Mouse (Mus musculus) CD4-positive naive resting alpha-beta T cell, adult 76 days (primary cell): ENCODE results near the gene Krt10. TPM values are rescaled to one million over a fixed set of nuclear protein-coding genes. Genes with fewer than 3 reads are reported as not detected.

ENCODE experiments used
- total RNA-seq: library from RNA; stranded (reverse); gene quantifications from one replicate; pipeline ENCODE4 v1.2.4, GENCODE M21; 2023

Gene Krt10
- 4.6 TPM for total RNA-seq

GRCm38 (mm10) chr11:99389264-99389663 lies at the start of gene Krt10:
TSS of gene Krt10 (minus strand) at chr11:99389364.

GRCm38 (mm10) chr11:99437972-99438371 lies 48.8 kb upstream of the Krt10 start, which contains the start of gene Krt20:
TSS of gene Krt20 (minus strand) at chr11:99438150.

GRCm38 (mm10) chr11:99422159-99422558 lies 33.0 kb upstream of the Krt10 start, which contains the start of gene Krt12:
TSS of gene Krt12 (minus strand) at chr11:99422259.

GRCm38 (mm10) chr11:99374803-99375202 lies 14.4 kb downstream of the Krt10 start, which contains the start of gene Krt28:
TSS of gene Krt28 (minus strand) at chr11:99374903.

GRCm38 (mm10) chr11:99351004-99351403 lies 38.2 kb downstream of the Krt10 start, which contains the start of gene Krt27:
TSS of gene Krt27 (minus strand) at chr11:99351104.

GRCm38 (mm10) chr11:99337866-99338265 lies 51.3 kb downstream of the Krt10 start, which contains the start of gene Krt26:
TSS of gene Krt26 (minus strand) at chr11:99337966.

Other genes starting within 250 kb of the Krt10 start
- 1,508 TPM for gene Ccr7, start 234.3 kb downstream of the Krt10 start, total RNA-seq
- 193 TPM for gene Smarce1, start 158.3 kb downstream of the Krt10 start, total RNA-seq
- 0.53 TPM for gene Krt222, start 145.3 kb downstream of the Krt10 start, total RNA-seq
- not detected for gene Krt24, start 104.1 kb downstream of the Krt10 start, total RNA-seq
- gene Krt25, start 66.4 kb downstream of the Krt10 start, total RNA-seq: not detected
- not detected for gene Krt26, start 51.4 kb downstream of the Krt10 start, total RNA-seq
- gene Krt27, start 38.3 kb downstream of the Krt10 start, total RNA-seq: not detected
- gene Krt28, start 14.5 kb downstream of the Krt10 start, total RNA-seq: not detected
- gene Krt12, start 32.9 kb upstream of the Krt10 start, total RNA-seq: not detected
- not detected for gene Krt20, start 48.8 kb upstream of the Krt10 start, total RNA-seq
- gene Krt23, start 103.8 kb upstream of the Krt10 start, total RNA-seq: not detected
- gene Krt39, start 132.0 kb upstream of the Krt10 start, total RNA-seq: not detected
- not detected for gene Krt40, start 153.8 kb upstream of the Krt10 start, total RNA-seq
- gene Krtap3-3, start 161.5 kb upstream of the Krt10 start, total RNA-seq: not detected
- not detected for gene Krtap3-2, start 167.5 kb upstream of the Krt10 start, total RNA-seq
- not detected for gene Gm11939, start 170.1 kb upstream of the Krt10 start, total RNA-seq
- not detected for gene Krtap3-1, start 177.3 kb upstream of the Krt10 start, total RNA-seq
- not detected for gene Krtap1-5, start 191.7 kb upstream of the Krt10 start, total RNA-seq
- gene Krtap1-4, start 194.3 kb upstream of the Krt10 start, total RNA-seq: not detected
- not detected for gene Krtap1-3, start 202.0 kb upstream of the Krt10 start, total RNA-seq
- gene Krtap9-3, start 208.7 kb upstream of the Krt10 start, total RNA-seq: not detected
- gene Gm11938, start 213.9 kb upstream of the Krt10 start, total RNA-seq: not detected
- gene Gm11937, start 220.8 kb upstream of the Krt10 start, total RNA-seq: not detected
- not detected for gene Krtap2-4, start 225.5 kb upstream of the Krt10 start, total RNA-seq
- gene Gm11562, start 231.1 kb upstream of the Krt10 start, total RNA-seq: not detected
- gene Krtap4-1, start 238.9 kb upstream of the Krt10 start, total RNA-seq: not detected
- not detected for gene Krtap4-2, start 245.7 kb upstream of the Krt10 start, total RNA-seq